Comparison of ENCODE assay signal across 12 mouse cellular contexts in the genomic region with DNA sequence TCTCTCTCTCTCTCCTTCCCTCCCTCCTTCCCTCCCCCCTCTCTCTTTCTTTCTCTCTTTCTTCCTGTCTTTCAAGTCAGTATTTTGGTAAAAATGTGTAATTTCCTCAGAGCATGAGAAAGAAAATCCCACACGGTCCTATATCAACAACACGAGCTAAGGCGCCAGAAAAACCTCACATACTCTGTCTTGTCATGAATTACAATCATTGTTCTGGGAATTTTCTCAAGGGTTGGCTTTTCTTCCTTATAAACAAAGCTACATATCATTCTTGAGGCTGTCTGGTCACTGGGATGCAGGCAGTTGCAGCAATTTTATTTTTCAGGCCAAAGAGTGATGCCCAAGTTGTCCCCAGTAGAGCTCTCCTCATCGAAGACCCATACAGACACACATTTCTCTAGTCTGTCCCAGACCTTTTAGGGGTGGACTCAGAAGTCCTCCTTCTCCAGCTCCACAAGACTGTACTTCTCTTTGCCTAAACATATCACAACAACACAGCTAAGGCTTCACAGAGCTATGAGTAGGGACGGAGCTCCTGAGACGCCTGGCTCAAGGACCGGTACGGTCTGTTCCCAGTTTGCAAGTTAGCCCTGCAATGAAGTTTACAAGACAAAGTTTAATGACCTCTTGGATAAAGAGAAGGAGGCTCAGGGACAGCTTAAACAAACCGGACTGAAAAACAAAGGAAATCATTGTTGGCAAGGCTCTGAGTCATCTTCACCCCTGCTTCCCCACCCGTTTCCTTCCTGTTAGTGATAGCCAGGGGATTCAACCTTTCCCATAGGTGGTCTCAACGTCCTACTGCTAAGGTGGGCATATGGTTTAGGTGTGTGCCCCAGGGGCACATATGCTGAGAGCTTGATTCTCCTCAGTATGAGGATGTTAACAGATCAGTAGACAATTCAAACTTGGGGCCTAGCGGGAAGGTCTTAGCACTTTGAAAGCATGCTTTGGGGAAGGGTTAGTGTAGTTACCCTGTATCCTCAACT.
DNase-seq lines count a peak whose midpoint lies in the region; ATAC-seq lines count a peak whose summit lies in the region.
"Had no signal": no experiment of that assay in that cellular context is flagged by ENCODE, and none has a peak within 500 bp of the region (broad histone marks: within the 10 kb centered on the region; RNA-seq: fewer than 3 reads in every experiment).

No protein-coding gene starts in this region.

- peak overlapping the region; percentile 81 for H3K27ac ChIP-seq in intestine, embryonic 16.5 days (ENCODE audit: low read length)
- no peak overlapping the region for H3K27ac ChIP-seq in forebrain, embryonic 10.5 days
- H3K27ac ChIP-seq: liver, embryonic 13.5 days; midbrain, embryonic 12.5 days had no signal

- DNase-seq in kidney, adult 18-20 months = peak; percentile 9
- DNase-seq in kidney, adult 8-10 months = no peak
- DNase-seq in lung, postnatal 10 days = peak; percentile 6
- DNase-seq in lung, adult 18-20 months = no peak
- DNase-seq in testis, postnatal 10 days (ENCODE audit: low spot score) = peak; percentile 52
- DNase-seq in left cerebral cortex, adult 8-10 months (ENCODE audit: low spot score in 2 of 2) = no peak
- no peak for DNase-seq in forebrain, embryonic 10.5 days (ENCODE audit: extremely low spot score, low spot score)
- DNase-seq: cerebellum, adult 18-20 months; liver, embryonic 13.5 days; retina, postnatal 1 day had no signal

- no peaks in the 10 kb centered on the region for H3K36me3 ChIP-seq in intestine, embryonic 16.5 days (ENCODE audit: control insufficient read depth, insufficient read depth, low read length)
- H3K36me3 ChIP-seq in forebrain, embryonic 10.5 days (replicated peaks) = no peaks in the 10 kb centered on the region
- H3K36me3 ChIP-seq: liver, embryonic 13.5 days; midbrain, embryonic 12.5 days had no signal

- no peak overlapping the region for H3K9ac ChIP-seq in intestine, embryonic 16.5 days (ENCODE audit: low read depth, low read length)
- H3K9ac ChIP-seq: liver, embryonic 13.5 days; midbrain, embryonic 12.5 days had no signal

- 37% methylated on average over 12 of the region's 12 CpGs for WGBS in intestine, embryonic 16.5 days
- WGBS in forebrain, embryonic 10.5 days = 83% methylated on average over 12 of the region's 12 CpGs

- H3K9me3 ChIP-seq in intestine, embryonic 16.5 days (ENCODE audit: control insufficient read depth, low read length) = no peaks in the 10 kb centered on the region
- no peaks in the 10 kb centered on the region for H3K9me3 ChIP-seq in forebrain, embryonic 10.5 days
- H3K9me3 ChIP-seq: liver, embryonic 13.5 days; midbrain, embryonic 12.5 days had no signal

- no peak overlapping the region for H3K4me2 ChIP-seq in intestine, embryonic 16.5 days (ENCODE audit: low read depth, low read length)
- H3K4me2 ChIP-seq: liver, embryonic 13.5 days; midbrain, embryonic 12.5 days had no signal

- H3K4me1 ChIP-seq in intestine, embryonic 16.5 days (ENCODE audit: control insufficient read depth, insufficient read depth, low read length) = peaks cover 11% of the 10 kb centered on the region; the same call in 1 of the 2 replicates
- H3K4me1 ChIP-seq in forebrain, embryonic 10.5 days = no peaks in the 10 kb centered on the region
- H3K4me1 ChIP-seq: liver, embryonic 13.5 days; midbrain, embryonic 12.5 days had no signal

- H3K27me3 ChIP-seq in intestine, embryonic 16.5 days (replicated peaks; ENCODE audit: control insufficient read depth, insufficient read depth, low read length) = no peaks in the 10 kb centered on the region
- H3K27me3 ChIP-seq in forebrain, embryonic 10.5 days (ENCODE audit: poor library complexity, severe bottlenecking) = no peaks in the 10 kb centered on the region
- H3K27me3 ChIP-seq: liver, embryonic 13.5 days; midbrain, embryonic 12.5 days had no signal

- peak; percentile 72 for ATAC-seq in intestine, embryonic 16.5 days

- H3K4me3 ChIP-seq in intestine, embryonic 16.5 days (ENCODE audit: low read length) = no peak overlapping the region
- no peak overlapping the region for H3K4me3 ChIP-seq in forebrain, embryonic 10.5 days
- H3K4me3 ChIP-seq: liver, embryonic 13.5 days; midbrain, embryonic 12.5 days had no signal

Comparison
In these comparisons a context has a peak if more than half of its experiments do, and no peak if none do; other contexts are left out.
1. DNase-seq: peak in kidney, adult 18-20 months (single experiment), lung, postnatal 10 days (single experiment) and testis, postnatal 10 days (single experiment); none in kidney, adult 8-10 months (0 of 2), lung, adult 18-20 months (0 of 2), left cerebral cortex, adult 8-10 months (0 of 2) and forebrain, embryonic 10.5 days (single experiment).